Mouse (Mus musculus): ENCODE measurements around the gene Rab35.
A peak's percentile ranks its signal among the peaks of the same experiment; 100 is the strongest.

Gene Rab35

GRCm38 (mm10) chr5:115631505-115632357 lies at the start of gene Rab35:
Gene Rab35 (plus strand): TSS chr5:115631908.
- DNase-seq (ENCODE audit: low spot score in 2 of 2): peak; percentile 93 to 96

- DNase-seq (ENCODE audit: low spot score in 2 of 2): no peak
Measured at GRCm38 (mm10) chr5:115585616-115586015, 46.1 kb upstream of the Rab35 start.

- no peak for DNase-seq (ENCODE audit: low spot score in 2 of 2)
Measured at GRCm38 (mm10) chr5:115586166-115586565, 45.5 kb upstream of the Rab35 start.

- no peak for DNase-seq (ENCODE audit: low spot score in 2 of 2)
Measured at GRCm38 (mm10) chr5:115586780-115587179, 44.9 kb upstream of the Rab35 start.

- peak in 1 of 2 experiments; percentile 19 for DNase-seq (ENCODE audit: low spot score in 2 of 2)
Measured at GRCm38 (mm10) chr5:115591028-115591427, 40.7 kb upstream of the Rab35 start.

GRCm38 (mm10) chr5:115591506-115591905 lies 40.2 kb upstream of the Rab35 start:
- no peak for DNase-seq (ENCODE audit: low spot score in 2 of 2)

GRCm38 (mm10) chr5:115603561-115603960 lies 28.1 kb upstream of the Rab35 start:
- no peak for DNase-seq (ENCODE audit: low spot score in 2 of 2)

GRCm38 (mm10) chr5:115611566-115611965 lies 20.1 kb upstream of the Rab35 start:
- no peak for DNase-seq (ENCODE audit: low spot score in 2 of 2)

GRCm38 (mm10) chr5:115613332-115613731 lies 18.4 kb upstream of the Rab35 start:
- DNase-seq (ENCODE audit: low spot score in 2 of 2): peak in 1 of 2 experiments; percentile 53

- DNase-seq (ENCODE audit: low spot score in 2 of 2): no peak
Measured at GRCm38 (mm10) chr5:115614948-115615347, 16.8 kb upstream of the Rab35 start.

GRCm38 (mm10) chr5:115619690-115620089 lies 12.0 kb upstream of the Rab35 start:
- DNase-seq (ENCODE audit: low spot score in 2 of 2): no peak

GRCm38 (mm10) chr5:115622686-115623085 lies 9.0 kb upstream of the Rab35 start:
- DNase-seq (ENCODE audit: low spot score in 2 of 2): no peak

GRCm38 (mm10) chr5:115623694-115624440 lies 7.8 kb upstream of the Rab35 start:
- no peak for DNase-seq (ENCODE audit: low spot score in 2 of 2)

GRCm38 (mm10) chr5:115626237-115626886 lies 5.3 kb upstream of the Rab35 start:
- DNase-seq (ENCODE audit: low spot score in 2 of 2): no peak

- DNase-seq (ENCODE audit: low spot score in 2 of 2): no peak
Measured at GRCm38 (mm10) chr5:115628083-115628482, 3.6 kb upstream of the Rab35 start.

GRCm38 (mm10) chr5:115629672-115630071 lies 2.0 kb upstream of the Rab35 start:
- DNase-seq (ENCODE audit: low spot score in 2 of 2): no peak

GRCm38 (mm10) chr5:115630291-115630690 lies 1.4 kb upstream of the Rab35 start:
- DNase-seq (ENCODE audit: low spot score in 2 of 2): no peak

- no peak for DNase-seq (ENCODE audit: low spot score in 2 of 2)
Measured at GRCm38 (mm10) chr5:115632358-115632714, 628 bp downstream of the Rab35 start.

GRCm38 (mm10) chr5:115633060-115633459 lies 1.4 kb downstream of the Rab35 start:
- DNase-seq (ENCODE audit: low spot score in 2 of 2): no peak

GRCm38 (mm10) chr5:115634046-115634445 lies 2.3 kb downstream of the Rab35 start:
- no peak for DNase-seq (ENCODE audit: low spot score in 2 of 2)

- no peak for DNase-seq (ENCODE audit: low spot score in 2 of 2)
Measured at GRCm38 (mm10) chr5:115635536-115635935, 3.8 kb downstream of the Rab35 start.

- no peak for DNase-seq (ENCODE audit: low spot score in 2 of 2)
Measured at GRCm38 (mm10) chr5:115644192-115644591, 12.5 kb downstream of the Rab35 start.
